Mouse (Mus musculus) MEL (cell line): ENCODE measurements around the gene Cbx8. TPM values are rescaled to one million over a fixed set of nuclear protein-coding genes. Genes with fewer than 3 reads are reported as not detected.
A peak's percentile ranks its signal among the peaks of the same experiment; 100 is the strongest.

Experiments
- DNase-seq: peaks from one replicate; pipeline ENCODE4 v3.0.0; 2011; ENCODE audit warnings: low read depth, low spot score
- H3K27ac ChIP-seq: 2 replicates; pipeline ENCODE4 v1.5.1; 2012; ENCODE audit warnings: low read depth, mild to moderate bottlenecking, control low read depth, low read length, moderate library complexity; ENCODE audit not compliant: control insufficient read depth
- H3K27me3 ChIP-seq, 2 experiments: fragments of 150-350 bp in 1 of 2; sonication (generic) in 1 of 2; 2 replicates each; pipeline ENCODE4 v1.6.1; 2012; ENCODE audit warnings: low read length in 2 of 2, mild to moderate bottlenecking in 2 of 2, improper control_type of control experiment in 1 of 2, moderate library complexity in 1 of 2; ENCODE audit not compliant: insufficient read depth in 2 of 2, control insufficient read depth in 1 of 2
- H3K36me3 ChIP-seq, 2 experiments: 2 replicates each; pipeline ENCODE4 v1.6.1; 2012 to 2014; ENCODE audit warnings: low read length in 2 of 2, improper control_type of control experiment in 1 of 2, inconsistent platforms in 1 of 2, mild to moderate bottlenecking in 1 of 2; ENCODE audit not compliant: insufficient read depth in 2 of 2, control insufficient read depth in 1 of 2
- H3K4me1 ChIP-seq, 2 experiments: fragments of 150-350 bp in 1 of 2; sonication (generic) in 1 of 2; 2 replicates each; pipeline ENCODE4 v1.6.1; 2012; ENCODE audit warnings: low read length in 2 of 2, improper control_type of control experiment in 1 of 2, mild to moderate bottlenecking in 1 of 2; ENCODE audit not compliant: insufficient read depth in 2 of 2, control insufficient read depth in 1 of 2
- H3K4me3 ChIP-seq, 2 experiments: fragments of 150-350 bp in 1 of 2; sonication (generic) in 1 of 2; 2 replicates each; pipeline ENCODE4 v1.5.1; 2012; ENCODE audit warnings: low read depth in 2 of 2, low read length in 2 of 2, mild to moderate bottlenecking in 2 of 2, moderate library complexity in 2 of 2, control low read depth in 1 of 2, improper control_type of control experiment in 1 of 2; ENCODE audit not compliant: control insufficient read depth in 1 of 2, insufficient read depth in 1 of 2
- H3K79me2 ChIP-seq: 2 replicates; pipeline ENCODE4 v1.6.1; 2012; ENCODE audit warnings: mild to moderate bottlenecking, low read length, moderate library complexity; ENCODE audit not compliant: control insufficient read depth, poor library complexity, insufficient read depth
- H3K9ac ChIP-seq: 2 replicates; pipeline ENCODE4 v1.6.1; 2012; ENCODE audit warnings: low read depth, mild to moderate bottlenecking, control low read depth, low read length, moderate library complexity; ENCODE audit not compliant: control insufficient read depth, poor library complexity, severe bottlenecking
- H3K9me3 ChIP-seq: fragments of 150-350 bp; sonication (generic); replicated peaks from 2 replicates; pipeline ENCODE4 v1.6.1; 2012; ENCODE audit warnings: mild to moderate bottlenecking, low read length, improper control_type of control experiment, moderate library complexity; ENCODE audit not compliant: insufficient read depth
- BHLHE40 ChIP-seq: IDR thresholded peaks from 2 replicates; pipeline ENCODE4 v1.6.1; 2012; ENCODE audit warnings: low read depth, mild to moderate bottlenecking, inconsistent platforms, low read length, improper control_type of control experiment, borderline replicate concordance
- CHD1 ChIP-seq: IDR thresholded peaks from 2 replicates; pipeline ENCODE4 v1.6.1; 2012; ENCODE audit warnings: low read depth, mild to moderate bottlenecking, inconsistent platforms, low read length, improper control_type of control experiment
- CTCF ChIP-seq, 3 experiments: IDR thresholded peaks in 2 of 3; conservative IDR thresholded peaks in 1 of 3; 2 replicates each; pipeline ENCODE4 v1.5.1; 2011 to 2012; ENCODE audit warnings: low read length in 3 of 3, low read depth in 2 of 3, mild to moderate bottlenecking in 2 of 3, improper control_type of control experiment in 1 of 3, inconsistent platforms in 1 of 3, mixed read lengths in 1 of 3, moderate library complexity in 1 of 3; ENCODE audit not compliant: control insufficient read depth in 1 of 3, insufficient read depth in 1 of 3, poor library complexity in 1 of 3, severe bottlenecking in 1 of 3
- ELF1 ChIP-seq: IDR thresholded peaks from 2 replicates; pipeline ENCODE4 v1.6.1; 2014; ENCODE audit warnings: low read depth, mild to moderate bottlenecking, inconsistent platforms, low read length, improper control_type of control experiment, moderate library complexity
- EP300 ChIP-seq, 2 experiments: IDR thresholded peaks; 2 replicates each; pipeline ENCODE4 v1.6.1; 2011; ENCODE audit warnings: improper control_type of control experiment in 2 of 2, low read length in 2 of 2, low read depth in 1 of 2, mild to moderate bottlenecking in 1 of 2
- ETS1 ChIP-seq: IDR thresholded peaks from 2 replicates; pipeline ENCODE4 v1.6.1; 2012; ENCODE audit warnings: low read depth, mild to moderate bottlenecking, inconsistent platforms, low read length, improper control_type of control experiment, moderate library complexity
- HCFC1 ChIP-seq: IDR thresholded peaks from 2 replicates; pipeline ENCODE4 v1.6.1; 2012; ENCODE audit warnings: low read depth, mild to moderate bottlenecking, inconsistent platforms, low read length, improper control_type of control experiment, moderate library complexity
- JUND ChIP-seq: IDR thresholded peaks from 2 replicates; pipeline ENCODE4 v1.6.1; 2011; ENCODE audit warnings: low read depth, mild to moderate bottlenecking, improper control_type of control experiment, low read length
- MAX ChIP-seq: IDR thresholded peaks from 2 replicates; pipeline ENCODE4 v1.6.1; 2011; ENCODE audit warnings: low read length, improper control_type of control experiment
- MAZ ChIP-seq: IDR thresholded peaks from 2 replicates; pipeline ENCODE4 v1.6.1; 2012; ENCODE audit warnings: low read depth, mild to moderate bottlenecking, inconsistent platforms, low read length, improper control_type of control experiment
- MEF2A ChIP-seq: IDR thresholded peaks from 2 replicates; pipeline ENCODE4 v1.6.1; 2014; ENCODE audit warnings: low read depth, mild to moderate bottlenecking, inconsistent platforms, low read length, improper control_type of control experiment; ENCODE audit not compliant: poor library complexity, insufficient replicate concordance, severe bottlenecking; ENCODE audit errors: extremely low read depth
- MXI1 ChIP-seq: IDR thresholded peaks from 2 replicates; pipeline ENCODE4 v1.6.1; 2011; ENCODE audit warnings: mild to moderate bottlenecking, low read depth, low read length, improper control_type of control experiment
- MYB ChIP-seq: IDR thresholded peaks from 2 replicates; pipeline ENCODE4 v1.6.1; 2011; ENCODE audit warnings: mild to moderate bottlenecking, low read depth, low read length, improper control_type of control experiment
- NELFE ChIP-seq: IDR thresholded peaks from 2 replicates; pipeline ENCODE4 v1.6.1; 2011; ENCODE audit warnings: low read depth, low read length, improper control_type of control experiment
- NRF1 ChIP-seq: IDR thresholded peaks from 2 replicates; pipeline ENCODE4 v1.6.1; 2014; ENCODE audit warnings: low read depth, mild to moderate bottlenecking, inconsistent platforms, low read length, improper control_type of control experiment, moderate library complexity; ENCODE audit not compliant: poor library complexity, insufficient read depth, severe bottlenecking
- POLR2A ChIP-seq, 2 experiments: IDR thresholded peaks; 2 replicates each; pipeline ENCODE4 v1.6.1; 2011 to 2012; ENCODE audit warnings: low read length in 2 of 2, mild to moderate bottlenecking in 2 of 2, control low read depth in 1 of 2, improper control_type of control experiment in 1 of 2, low read depth in 1 of 2, moderate library complexity in 1 of 2; ENCODE audit not compliant: control insufficient read depth in 1 of 2, insufficient read depth in 1 of 2, poor library complexity in 1 of 2
- POLR2AphosphoS2 ChIP-seq: IDR thresholded peaks from 2 replicates; pipeline ENCODE4 v1.6.1; 2011; ENCODE audit warnings: low read length, improper control_type of control experiment
- POLR2AphosphoS5 ChIP-seq: IDR thresholded peaks from 2 replicates; pipeline ENCODE4 v1.6.1; 2012; ENCODE audit warnings: low read depth, borderline replicate concordance, mild to moderate bottlenecking, inconsistent platforms, low read length, moderate library complexity, mixed read lengths
- SIN3A ChIP-seq: IDR thresholded peaks from 2 replicates; pipeline ENCODE4 v1.6.1; 2012; ENCODE audit warnings: low read length, improper control_type of control experiment, inconsistent platforms
- TBP ChIP-seq: IDR thresholded peaks from 2 replicates; pipeline ENCODE4 v1.8.0; 2011; ENCODE audit warnings: low read depth, low read length, improper control_type of control experiment
- TCF12 ChIP-seq: IDR thresholded peaks from 2 replicates; pipeline ENCODE4 v1.6.1; 2014; ENCODE audit warnings: low read depth, mild to moderate bottlenecking, inconsistent platforms, low read length, improper control_type of control experiment, moderate library complexity
- USF1 ChIP-seq: IDR thresholded peaks from 2 replicates; pipeline ENCODE4 v1.6.1; 2014; ENCODE audit warnings: low read depth, mild to moderate bottlenecking, inconsistent platforms, low read length, improper control_type of control experiment, moderate library complexity
- USF2 ChIP-seq, 2 experiments: IDR thresholded peaks; 2 replicates each; pipeline ENCODE4 v1.6.1; 2011 to 2012; ENCODE audit warnings: improper control_type of control experiment in 2 of 2, low read length in 2 of 2, borderline replicate concordance in 1 of 2, inconsistent platforms in 1 of 2, low read depth in 1 of 2, mild to moderate bottlenecking in 1 of 2; ENCODE audit not compliant: insufficient read depth in 1 of 2
- ZMIZ1 ChIP-seq: IDR thresholded peaks from 2 replicates; pipeline ENCODE4 v1.6.1; 2012; ENCODE audit warnings: low read depth, mild to moderate bottlenecking, inconsistent platforms, low read length, improper control_type of control experiment, moderate library complexity
- polyA plus RNA-seq, 2 experiments: library from polyadenylated mRNA; stranded (reverse) in 1 of 2; unstranded in 1 of 2; fragments of >175 nt in 1 of 2; fragments of >200 nt in 1 of 2; gene quantifications; 2 replicates each; pipeline versions ENCODE4 v1.2.1 to v1.2.4; 2012; ENCODE audit warnings: low replicate concordance in 2 of 2, low read depth in 1 of 2; ENCODE audit not compliant: insufficient read length in 2 of 2, insufficient read depth in 1 of 2, missing spikeins in 1 of 2
- total RNA-seq: library from RNA; depleted of rRNA; stranded (reverse); fragments of 300-350 nt; gene quantifications from 2 replicates; pipeline ENCODE4 v1.2.3, GENCODE M21; 2012; rRNA removed

Cbx8 gene
- total RNA-seq (5.3 and 5.7 TPM in 2 replicates), polyA plus RNA-seq (10 to 100 TPM in 1 of 2 experiments, not detected in 1; 11.3 TPM)

DNA sequence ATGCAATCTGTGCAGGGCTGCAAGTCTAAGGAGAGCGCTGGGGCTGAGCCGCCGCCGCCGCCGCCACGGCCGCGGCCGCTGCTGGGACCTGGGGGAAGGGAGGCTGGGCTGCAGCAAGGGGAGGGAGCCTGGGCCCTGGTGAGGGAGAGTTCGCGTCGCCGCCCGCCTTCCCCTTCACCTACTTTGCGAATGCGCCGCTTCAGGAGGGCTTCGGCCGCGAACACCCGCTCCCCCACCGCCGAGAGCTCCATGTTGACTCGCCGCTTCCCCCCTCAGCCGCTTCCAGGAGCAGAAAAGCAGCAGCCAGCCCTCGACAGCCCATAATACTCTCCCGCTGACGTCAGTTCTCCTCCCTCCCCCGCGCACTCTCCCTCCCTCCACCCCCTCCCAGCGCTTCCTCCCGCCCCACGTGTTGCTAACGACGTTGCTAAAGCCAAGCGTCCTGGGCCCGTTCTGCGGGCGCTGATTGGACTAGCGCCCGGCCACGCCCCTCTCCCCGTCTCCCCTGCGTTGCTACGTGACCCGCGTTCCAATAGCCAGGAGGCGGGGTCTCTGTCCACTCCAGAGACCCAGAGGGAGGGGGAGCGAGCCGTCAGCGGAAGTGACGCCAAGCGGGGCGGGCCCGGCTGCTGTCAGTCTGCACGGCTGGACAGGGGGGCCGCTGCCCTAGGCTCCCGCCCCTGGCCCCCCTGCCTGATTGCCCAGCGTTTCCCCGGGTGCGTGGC lies at the start of gene Cbx8:
Gene Cbx8, minus strand, starts transcription at position 370 of the 725 bp plus-strand sequence.
- Histone ChIP-seq H3K79me2 (peaks cover 4% of the 10 kb centered on the region), H3K4me3 (peak within 1 kb of the TSS; percentile 84 to 90), H3K27ac (peak within 1 kb of the TSS; percentile 62), H3K27me3 (no peaks in the 10 kb centered on the region), H3K9me3 (no peaks in the 10 kb centered on the region), H3K9ac (peak within 1 kb of the TSS; percentile 93), H3K4me1 (peaks cover 0 to 10% of the 10 kb centered on the region in 2 experiments; a peak in 3 of 4 replicates), H3K36me3 (peaks cover 0 to 9% of the 10 kb centered on the region in 2 experiments; a peak in 2 of 4 replicates)
- TF ChIP-seq TCF12 (peak; percentile 14; the same call in 1 of the 2 replicates), CTCF (IDR thresholded peaks at IDR 0.05 in 2 of 3, conservative IDR thresholded peaks at IDR 0.05 in 1 of 3; ENCODE audit: control insufficient read depth in 1 of 3, insufficient read depth in 1 of 3, low read depth in 2 of 3, low read length in 3 of 3, poor library complexity in 1 of 3, severe bottlenecking in 1 of 3) (0 out of 6 replicates have a peak, but pooled peaks of 1 of the 3 experiments have one; percentile 1), EP300 (IDR thresholded peaks at IDR 0.05; ENCODE audit: low read depth in 1 of 2, low read length in 2 of 2) (peak in 1 of 2 experiments; percentile 12; a peak in 1 of 4 replicates), POLR2AphosphoS2 (peak; percentile 41; the same call in 1 of the 2 replicates), USF2 (IDR thresholded peaks at IDR 0.05; ENCODE audit: borderline replicate concordance in 1 of 2, insufficient read depth in 1 of 2, low read depth in 1 of 2, low read length in 2 of 2) (0 out of 4 replicates have a peak, but pooled peaks of 1 of the 2 experiments have one; percentile 3), MXI1 (peak; percentile 52), POLR2A (IDR thresholded peaks at IDR 0.05; ENCODE audit: control insufficient read depth in 1 of 2, insufficient read depth in 1 of 2, low read depth in 1 of 2, low read length in 2 of 2, poor library complexity in 1 of 2) (peak; percentile 57 to 84), USF1 (peak; percentile 83), NELFE (peak; percentile 81), HCFC1 (peak; percentile 74), SIN3A (peak; percentile 76), POLR2AphosphoS5 (no peak), ELF1 (peak; percentile 61; the same call in 1 of the 2 replicates), MAZ (peak; percentile 98), MAX (peak; percentile 61), CHD1 (no peak), MYB (no peak), BHLHE40 (no peak; the same call in 1 of the 2 replicates), TBP (0 out of 2 replicates have a peak, but pooled peaks have one; percentile 21), ETS1 (peak; percentile 49; the same call in 1 of the 2 replicates), ZMIZ1 (peak; percentile 86; the same call in 1 of the 2 replicates), NRF1 (peak; percentile 34; the same call in 1 of the 2 replicates), MEF2A (no peak), JUND (no peak)
- peak; percentile 100 for DNase-seq
